Mouse (Mus musculus) C2C12 (cell line): ENCODE measurements at regions not wholly inside any gene's neighbourhood (a gene's known extent, or its start where the extent isn't known, plus 50 kb on each side); places are given as distances from the start of the nearest gene placed in this dataset.

Experiments used
- H3K27me3 ChIP-seq: one replicate; pipeline ENCODE4 v1.6.1; 2011; ENCODE audit not compliant: control insufficient read depth, insufficient read depth, insufficient read length
- H3K36me3 ChIP-seq: one replicate; pipeline ENCODE4 v1.6.1; 2011; ENCODE audit not compliant: control insufficient read depth, insufficient read depth
- H3K4me3 ChIP-seq: one replicate; pipeline ENCODE4 v1.5.1; 2011; ENCODE audit warnings: mild to moderate bottlenecking, control low read depth; ENCODE audit not compliant: poor library complexity, insufficient read depth, severe bottlenecking
- H3K79me2 ChIP-seq: one replicate; pipeline ENCODE4 v1.6.1; 2011; ENCODE audit not compliant: control insufficient read depth, insufficient read depth
- H3K79me3 ChIP-seq: one replicate; pipeline ENCODE4 v1.6.1; 2011; ENCODE audit warnings: low read depth, control low read depth
- H3ac ChIP-seq: one replicate; pipeline ENCODE3; 2011; ENCODE audit warnings: low read depth; ENCODE audit not compliant: control insufficient read depth, insufficient read length
- CEBPB ChIP-seq: IDR thresholded peaks from one replicate; pipeline ENCODE4 v1.6.1; 2011; ENCODE audit warnings: low read depth, mild to moderate bottlenecking, control low read depth, moderate library complexity
- CTCF ChIP-seq: IDR thresholded peaks from one replicate; pipeline ENCODE4 v1.5.1; 2011; ENCODE audit not compliant: control insufficient read depth, insufficient read depth, insufficient read length
- FOSL1 ChIP-seq: IDR thresholded peaks from one replicate; pipeline ENCODE4 v1.8.0; 2011; ENCODE audit warnings: mild to moderate bottlenecking, low read length; ENCODE audit not compliant: poor library complexity, insufficient read depth, severe bottlenecking
- MAX ChIP-seq: IDR thresholded peaks from one replicate; pipeline ENCODE4 v1.6.1; 2011; ENCODE audit warnings: mild to moderate bottlenecking, control low read depth
- MYOD1 ChIP-seq: IDR thresholded peaks from one replicate; pipeline ENCODE4 v1.6.1; 2011; ENCODE audit warnings: low read depth; ENCODE audit not compliant: control insufficient read depth, insufficient read length
- MYOG ChIP-seq: IDR thresholded peaks from one replicate; pipeline ENCODE4 v1.6.1; 2011; ENCODE audit not compliant: control insufficient read depth, insufficient read length; ENCODE audit errors: extremely low read depth
- USF1 ChIP-seq: IDR thresholded peaks from one replicate; pipeline ENCODE4 v1.6.1; 2011; ENCODE audit warnings: low read depth, mild to moderate bottlenecking, control low read depth, moderate library complexity

DNA sequence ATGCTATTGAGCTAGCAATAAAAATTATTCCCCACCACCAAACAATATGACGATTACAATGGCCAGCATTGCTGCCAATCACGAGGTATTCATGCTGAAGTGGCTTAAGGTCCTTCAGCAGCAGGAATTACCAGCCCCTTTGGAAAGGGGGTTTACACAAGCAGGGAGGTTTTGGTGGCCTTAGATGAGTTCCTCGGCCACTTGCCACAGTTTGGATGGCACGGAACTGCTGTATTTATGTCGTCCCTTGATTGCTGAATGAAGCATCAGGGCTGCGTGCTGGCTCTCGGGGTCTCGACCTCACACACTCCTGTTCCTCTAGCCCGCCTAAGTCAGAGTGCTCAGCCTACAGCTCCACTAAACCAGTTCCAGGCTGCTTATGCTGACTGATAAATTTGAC lies 361.2 kb upstream of the Nfe2l3 start:
- Histone ChIP-seq H3K27me3 (peaks cover 29% of the 10 kb centered on the region), H3K79me2 (no peaks in the 10 kb centered on the region), H3K4me3 (no peak overlapping the region), H3K36me3 (no peaks in the 10 kb centered on the region), H3ac (no peak overlapping the region), H3K79me3 (no peaks in the 10 kb centered on the region)
- TF ChIP-seq CEBPB (no peak), MYOG (no peak), FOSL1 (no peak), MYOD1 (no peak), USF1 (no peak), CTCF (no peak), MAX (no peak)

DNA sequence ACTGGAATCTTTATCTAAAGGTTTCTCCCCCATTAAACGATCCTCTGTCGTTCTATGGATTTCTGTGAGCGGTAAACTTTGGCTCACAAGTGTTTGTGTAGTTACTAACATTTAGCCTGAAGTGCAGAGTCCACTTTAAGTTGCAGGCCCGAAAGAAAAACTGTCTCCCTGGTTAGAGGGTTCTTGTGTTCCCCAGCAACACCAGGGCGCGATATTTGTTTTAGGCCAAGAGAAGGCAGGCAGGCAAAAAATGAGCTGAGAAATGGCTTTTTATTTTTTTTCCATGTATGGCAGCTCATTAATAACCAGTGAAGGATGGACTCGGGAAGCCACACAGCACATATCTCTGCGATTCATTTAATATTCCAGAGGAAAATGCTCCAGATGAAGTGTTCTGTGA lies 357.4 kb upstream of the Nfe2l3 start:
- Histone ChIP-seq H3K36me3 (no peaks in the 10 kb centered on the region), H3K27me3 (peaks cover 37% of the 10 kb centered on the region), H3ac (no peak overlapping the region), H3K79me3 (no peaks in the 10 kb centered on the region), H3K79me2 (no peaks in the 10 kb centered on the region), H3K4me3 (no peak overlapping the region)
- TF ChIP-seq MYOG (no peak), CEBPB (no peak), CTCF (no peak), FOSL1 (no peak), MAX (no peak), USF1 (no peak), MYOD1 (no peak)

DNA sequence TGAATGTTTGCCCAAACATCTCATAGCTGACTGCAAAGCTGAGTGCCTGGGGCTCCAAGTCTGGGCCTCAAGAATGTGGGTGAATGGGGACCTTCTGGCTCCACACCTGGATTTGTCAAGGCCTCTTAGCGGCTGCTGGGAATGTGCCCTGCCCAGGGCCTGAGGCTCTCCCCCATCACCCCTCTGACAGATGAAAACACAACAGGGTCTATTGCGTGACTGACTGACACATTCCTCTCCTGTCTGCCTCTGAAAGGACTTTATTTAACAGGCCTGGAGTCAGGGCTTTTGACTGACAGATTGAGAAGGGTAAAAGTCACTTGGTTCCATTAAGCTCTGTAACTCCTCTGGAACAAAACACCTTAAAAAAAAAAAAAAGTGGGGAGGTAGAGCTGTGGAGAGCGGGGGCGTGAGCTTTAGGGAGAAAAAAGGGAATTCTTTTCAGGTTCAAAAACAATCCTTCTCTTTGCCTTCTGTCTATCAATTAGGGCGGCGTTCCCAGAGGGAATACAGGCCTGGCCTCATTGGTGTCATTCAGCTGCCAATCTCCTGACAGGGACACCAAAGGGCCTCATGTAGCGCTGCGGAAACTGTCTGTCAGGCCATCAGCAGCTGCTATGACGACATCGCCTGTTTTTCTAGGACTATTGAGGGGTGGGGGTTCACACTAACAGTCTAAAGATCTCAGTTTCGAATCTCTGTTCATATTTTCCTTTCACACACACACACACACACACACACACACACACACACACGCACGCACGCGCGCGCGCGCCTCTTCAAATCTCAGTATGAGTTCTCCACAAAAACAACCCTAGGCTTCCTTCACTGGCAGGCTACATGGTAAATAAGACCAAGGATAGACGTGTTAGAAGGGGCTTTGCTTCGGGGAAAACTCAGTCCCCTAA lies 355.4 kb upstream of the Nfe2l3 start:
- Histone ChIP-seq H3ac (no peak overlapping the region), H3K27me3 (peaks cover 28% of the 10 kb centered on the region), H3K4me3 (no peak overlapping the region), H3K36me3 (no peaks in the 10 kb centered on the region), H3K79me2 (no peaks in the 10 kb centered on the region), H3K79me3 (no peaks in the 10 kb centered on the region)
- TF ChIP-seq MYOG (no peak), MYOD1 (no peak), USF1 (no peak), MAX (no peak), FOSL1 (no peak), CEBPB (no peak), CTCF (no peak)

DNA sequence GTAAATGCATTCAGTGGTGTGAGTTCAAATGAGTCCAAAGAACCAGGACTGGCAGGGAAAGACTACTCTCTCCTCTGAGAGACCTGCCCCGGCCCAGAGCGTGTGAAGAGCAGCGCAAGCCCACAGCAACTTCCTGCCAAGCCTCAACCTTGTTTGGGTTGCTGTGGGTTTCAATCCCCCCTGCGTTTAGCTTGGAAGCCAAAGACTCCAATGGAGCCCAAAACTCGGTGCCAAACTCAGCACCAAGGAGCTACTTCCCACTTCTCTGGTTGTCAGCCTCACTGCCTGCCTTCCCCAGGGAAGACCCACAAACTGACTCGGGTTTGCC lies 354.7 kb upstream of the Nfe2l3 start:
- Histone ChIP-seq H3ac (no peak overlapping the region), H3K27me3 (peaks cover 28% of the 10 kb centered on the region), H3K36me3 (no peaks in the 10 kb centered on the region), H3K4me3 (no peak overlapping the region), H3K79me2 (no peaks in the 10 kb centered on the region), H3K79me3 (no peaks in the 10 kb centered on the region)
- no peak for TF ChIP-seq CEBPB
- TF ChIP-seq MYOD1, result no peak
- no peak for TF ChIP-seq CTCF
- no peak for TF ChIP-seq USF1
- TF ChIP-seq FOSL1, result no peak
- TF ChIP-seq MAX, result no peak

DNA sequence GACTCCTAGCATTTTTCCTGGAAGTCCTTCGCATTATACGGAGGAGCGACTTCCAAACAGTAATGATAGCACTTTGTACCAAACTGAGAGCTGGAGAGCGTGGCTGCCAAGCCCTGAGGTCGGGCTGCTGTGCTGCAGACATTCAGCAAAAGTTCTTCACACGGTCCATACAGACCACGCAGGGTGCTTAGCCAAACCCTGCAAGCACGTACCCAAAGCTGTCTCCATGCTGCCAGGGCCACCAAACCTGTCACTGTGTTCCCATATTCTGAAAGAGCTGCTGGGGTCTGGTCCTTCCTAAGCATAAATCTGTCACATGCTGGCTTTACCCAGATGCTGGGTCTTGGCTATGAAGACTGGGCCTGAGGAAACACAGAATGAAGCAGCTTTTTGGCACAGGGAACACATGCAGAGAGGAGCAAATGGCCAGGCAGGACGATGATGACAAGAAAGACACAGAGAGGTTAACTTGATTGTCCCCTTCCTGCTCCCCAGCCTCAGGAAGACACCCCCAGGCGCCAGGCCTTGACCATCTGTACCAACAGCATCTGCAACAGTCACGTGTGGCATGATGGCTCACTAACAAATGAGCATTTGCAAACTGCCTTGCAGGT lies 354.0 kb upstream of the Nfe2l3 start:
- Histone ChIP-seq H3K4me3 (no peak overlapping the region), H3K36me3 (no peaks in the 10 kb centered on the region), H3K27me3 (peaks cover 24% of the 10 kb centered on the region), H3ac (no peak overlapping the region), H3K79me2 (no peaks in the 10 kb centered on the region), H3K79me3 (no peaks in the 10 kb centered on the region)
- TF ChIP-seq CEBPB, result no peak
- TF ChIP-seq FOSL1, result no peak
- no peak for TF ChIP-seq CTCF
- TF ChIP-seq USF1, result no peak
- TF ChIP-seq MAX, result no peak
- TF ChIP-seq MYOG, result no peak
- TF ChIP-seq MYOD1, result no peak
